In the genomic region with DNA sequence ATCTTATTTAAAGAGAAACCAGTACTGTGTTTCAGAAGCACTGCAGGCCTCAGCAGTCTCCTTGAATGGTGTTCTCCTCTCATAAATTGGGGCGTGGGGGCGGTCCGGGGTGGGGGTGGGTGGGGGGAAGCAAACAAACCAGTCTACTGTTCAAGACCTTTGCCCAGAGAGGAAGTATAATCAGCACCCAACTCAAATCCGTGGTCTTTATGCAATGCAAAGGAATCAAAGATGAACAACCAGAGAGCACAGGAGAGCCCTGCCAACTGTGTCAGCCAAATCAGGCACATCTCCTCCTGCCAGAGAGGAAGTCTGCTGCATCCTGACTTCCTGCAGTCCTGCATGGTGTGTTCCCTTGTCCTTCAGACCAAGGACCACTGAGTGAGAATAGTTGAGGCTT, we compare ENCODE assay signal across 18 mouse cellular contexts.
DNase-seq lines count a peak whose midpoint lies in the region; ATAC-seq and TF ChIP-seq lines count a peak whose summit lies in the region.
"Had no signal": no experiment of that assay in that cellular context is flagged by ENCODE, and none has a peak within 500 bp of the region (broad histone marks: within the 10 kb centered on the region; RNA-seq: fewer than 3 reads in every experiment).

No protein-coding gene starts in this region.

- no peaks in the 10 kb centered on the region for H3K79me2 ChIP-seq in heart, adult 2 months (replicated peaks; ENCODE audit: control insufficient read depth, insufficient read depth, low read length)

- DNase-seq in heart, adult 2 months: peak in 1 of 2 experiments; percentile 43
- DNase-seq in lung, postnatal 0 days (ENCODE audit: low spot score): peak; percentile 57
- DNase-seq in lung, postnatal 36 days: no peak
- DNase-seq in heart, postnatal 14 days: peak; percentile 22 to 50
- DNase-seq in lung, postnatal 4 days: peak; percentile 17 to 55
- DNase-seq in B cell, adult 2 months: no peak
- DNase-seq: adrenal gland, adult 8-10 months; gastrocnemius, postnatal 36 days; kidney, adult 8-10 months; spleen, adult 18-20 months; thymus, postnatal 25 days had no signal

- ATAC-seq in heart, embryonic 11.5 days (replicated peaks; ENCODE audit: insufficient number of reproducible peaks, low FRiP score, low TSS enrichment): no peak
- peak; percentile 41 for ATAC-seq in lung, postnatal 0 days
- ATAC-seq: CD4-positive, CD25-positive, alpha-beta regulatory T cell, adult 4 months had no signal

- H3K9me3 ChIP-seq in heart, embryonic 11.5 days (replicated peaks; ENCODE audit: control insufficient read depth, low read length): no peaks in the 10 kb centered on the region
- H3K9me3 ChIP-seq in lung, postnatal 0 days (ENCODE audit: low read length): no peaks in the 10 kb centered on the region
- H3K9me3 ChIP-seq: embryonic facial prominence, embryonic 15.5 days; forebrain, embryonic 12.5 days; hindbrain, embryonic 12.5 days; limb, embryonic 10.5 days had no signal

- H3K27me3 ChIP-seq in heart, adult 2 months (ENCODE audit: control insufficient read depth, insufficient read depth, low read length): no peaks in the 10 kb centered on the region
- no peaks in the 10 kb centered on the region for H3K27me3 ChIP-seq in heart, embryonic 11.5 days (ENCODE audit: control insufficient read depth, insufficient read depth, low read length)
- no peaks in the 10 kb centered on the region for H3K27me3 ChIP-seq in lung, postnatal 0 days (replicated peaks; ENCODE audit: insufficient read depth, low read length)
- H3K27me3 ChIP-seq: embryonic facial prominence, embryonic 15.5 days; forebrain, embryonic 12.5 days; hindbrain, embryonic 12.5 days had no signal

- H3K4me2 ChIP-seq in heart, embryonic 11.5 days: no peak overlapping the region
- no peak overlapping the region for H3K4me2 ChIP-seq in lung, postnatal 0 days (replicated peaks; ENCODE audit: low read depth, low read length)
- H3K4me2 ChIP-seq: embryonic facial prominence, embryonic 15.5 days; forebrain, embryonic 12.5 days; hindbrain, embryonic 12.5 days had no signal

- peaks cover 3% of the 10 kb centered on the region for H3K36me3 ChIP-seq in heart, adult 2 months (ENCODE audit: control insufficient read depth, insufficient read depth, low read length)
- no peaks in the 10 kb centered on the region for H3K36me3 ChIP-seq in heart, embryonic 11.5 days (ENCODE audit: control insufficient read depth, insufficient read depth, low read length)
- H3K36me3 ChIP-seq in lung, postnatal 0 days (ENCODE audit: insufficient read depth, low read length): no peaks in the 10 kb centered on the region
- H3K36me3 ChIP-seq: embryonic facial prominence, embryonic 15.5 days; forebrain, embryonic 12.5 days; hindbrain, embryonic 12.5 days; limb, embryonic 10.5 days had no signal

- H3K4me3 ChIP-seq in heart, adult 2 months: no peak overlapping the region
- no peak overlapping the region for H3K4me3 ChIP-seq in heart, embryonic 11.5 days (ENCODE audit: low read depth, low read length)
- H3K4me3 ChIP-seq in lung, postnatal 0 days (ENCODE audit: low read depth, low read length): no peak overlapping the region
- H3K4me3 ChIP-seq: embryonic facial prominence, embryonic 15.5 days; forebrain, embryonic 12.5 days; hindbrain, embryonic 12.5 days; limb, embryonic 10.5 days had no signal

- TF ChIP-seq EP300 in heart, adult 2 months (IDR thresholded peaks at IDR 0.05; ENCODE audit: insufficient read depth, low read depth, low read length): peak; percentile 90
- TF ChIP-seq EP300 in lung, postnatal 0 days (IDR thresholded peaks at IDR 0.05): 0 out of 2 replicates have a peak, but pooled peaks have one; percentile 14

- peak; percentile 34; the same call in 1 of the 2 replicates for TF ChIP-seq POLR2A in heart, adult 2 months (IDR thresholded peaks at IDR 0.05; ENCODE audit: insufficient read depth, low read depth, low read length)

- intact Hi-C loops in heart, adult 2 months (cut with DNase I): no loop called here
- intact Hi-C loops in heart, postnatal 14 days (cut with DNase I): no loop called here

- peaks cover 7% of the 10 kb centered on the region for H3K4me1 ChIP-seq in heart, adult 2 months (ENCODE audit: control insufficient read depth, insufficient read depth, low read length)
- peaks cover 47% of the 10 kb centered on the region for H3K4me1 ChIP-seq in heart, embryonic 11.5 days (ENCODE audit: control insufficient read depth, insufficient read depth, low read length)
- peaks cover 12% of the 10 kb centered on the region; the same call in 1 of the 2 replicates for H3K4me1 ChIP-seq in lung, postnatal 0 days (ENCODE audit: insufficient read depth, low read depth, low read length)

- H3K27ac ChIP-seq in heart, adult 2 months: peak overlapping the region; percentile 15; the same call in 1 of the 2 replicates
- H3K27ac ChIP-seq in heart, embryonic 11.5 days (ENCODE audit: low read depth, low read length): no peak overlapping the region
- peak overlapping the region; percentile 32; the same call in 1 of the 2 replicates for H3K27ac ChIP-seq in lung, postnatal 0 days (ENCODE audit: low read length)
- H3K27ac ChIP-seq: embryonic facial prominence, embryonic 15.5 days; forebrain, embryonic 12.5 days; hindbrain, embryonic 12.5 days; limb, embryonic 10.5 days; liver, embryonic 14.5 days had no signal

- no peak overlapping the region for H3K9ac ChIP-seq in heart, adult 2 months (ENCODE audit: low read depth, low read length)
- H3K9ac ChIP-seq in heart, embryonic 11.5 days (ENCODE audit: low read depth, low read length): no peak overlapping the region
- H3K9ac ChIP-seq in lung, postnatal 0 days (replicated peaks; ENCODE audit: low read depth): no peak overlapping the region
- H3K9ac ChIP-seq: embryonic facial prominence, embryonic 15.5 days; forebrain, embryonic 12.5 days; hindbrain, embryonic 12.5 days; liver, embryonic 14.5 days had no signal

- no peak for TF ChIP-seq CTCF in heart, adult 2 months (IDR thresholded peaks at IDR 0.05)
- TF ChIP-seq CTCF in lung, postnatal 0 days (IDR thresholded peaks at IDR 0.05): no peak

- 38% methylated on average over 4 of the region's 4 CpGs for WGBS in heart, adult 2 months
- WGBS in heart, embryonic 11.5 days (ENCODE audit: insufficient replicate concordance): 84% methylated on average over 4 of the region's 4 CpGs
- WGBS in lung, postnatal 0 days: 64% methylated on average over 4 of the region's 4 CpGs

Comparison
In these comparisons a context has a peak if more than half of its experiments do, and no peak if none do; other contexts are left out.
1. DNase-seq: peak in lung, postnatal 0 days (single experiment), heart, postnatal 14 days (2 of 2) and lung, postnatal 4 days (2 of 2); none in lung, postnatal 36 days (single experiment) and B cell, adult 2 months (0 of 2).